Mouse (Mus musculus): Measurements from ENCODE around the gene Olfr224. TPM values are rescaled to one million over a fixed set of nuclear protein-coding genes. Genes with fewer than 3 reads are reported as not detected.

Olfr224 gene
- polyA plus RNA-seq, 1 experiment from 2014 or later = not detected

DNA sequence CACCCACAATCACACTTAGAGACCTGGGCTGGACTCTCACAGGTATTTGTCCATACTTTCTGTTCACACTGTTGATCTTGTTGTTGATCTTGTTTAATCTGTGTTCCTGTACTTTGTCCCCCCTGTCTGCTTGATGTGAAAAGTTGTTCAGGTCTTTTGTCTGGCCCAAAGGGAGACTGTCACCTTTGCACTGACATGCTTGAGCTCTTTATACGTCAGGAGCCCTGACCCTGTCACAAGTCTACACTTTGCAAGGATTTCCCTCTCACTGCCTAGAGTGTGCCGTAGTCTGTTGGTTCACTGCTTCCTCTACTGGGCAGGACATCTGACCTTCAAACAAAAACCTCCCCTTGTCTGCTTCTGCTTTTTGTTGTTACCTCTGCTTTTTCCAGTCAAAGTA lies 34.3 kb upstream of the Olfr224 start:
- Histone ChIP-seq H3K4me1 (ENCODE audit: control insufficient read depth, low read depth, low read length) (no peaks in the 10 kb centered on the region), H3K4me2 (ENCODE audit: low read depth, low read length) (no peak overlapping the region), H3K27me3 (ENCODE audit: control insufficient read depth, insufficient read depth, low read depth, low read length) (no peaks in the 10 kb centered on the region), H3K27ac (ENCODE audit: low read length) (no peak overlapping the region), H3K9ac (ENCODE audit: low read depth, low read length) (no peak overlapping the region), H3K4me3 (ENCODE audit: low read depth, low read length) (no peak overlapping the region), H3K9me3 (replicated peaks; ENCODE audit: control insufficient read depth, low read length) (no peaks in the 10 kb centered on the region), H3K36me3 (ENCODE audit: control insufficient read depth, insufficient read depth) (no peaks in the 10 kb centered on the region)
- 34% methylated on average over 2 of the region's 2 CpGs for WGBS (ENCODE audit: insufficient replicate concordance)
- 0 out of 2 replicates have a peak, but pooled peaks have one; percentile 27 for ATAC-seq (ENCODE audit: low read depth)

DNA sequence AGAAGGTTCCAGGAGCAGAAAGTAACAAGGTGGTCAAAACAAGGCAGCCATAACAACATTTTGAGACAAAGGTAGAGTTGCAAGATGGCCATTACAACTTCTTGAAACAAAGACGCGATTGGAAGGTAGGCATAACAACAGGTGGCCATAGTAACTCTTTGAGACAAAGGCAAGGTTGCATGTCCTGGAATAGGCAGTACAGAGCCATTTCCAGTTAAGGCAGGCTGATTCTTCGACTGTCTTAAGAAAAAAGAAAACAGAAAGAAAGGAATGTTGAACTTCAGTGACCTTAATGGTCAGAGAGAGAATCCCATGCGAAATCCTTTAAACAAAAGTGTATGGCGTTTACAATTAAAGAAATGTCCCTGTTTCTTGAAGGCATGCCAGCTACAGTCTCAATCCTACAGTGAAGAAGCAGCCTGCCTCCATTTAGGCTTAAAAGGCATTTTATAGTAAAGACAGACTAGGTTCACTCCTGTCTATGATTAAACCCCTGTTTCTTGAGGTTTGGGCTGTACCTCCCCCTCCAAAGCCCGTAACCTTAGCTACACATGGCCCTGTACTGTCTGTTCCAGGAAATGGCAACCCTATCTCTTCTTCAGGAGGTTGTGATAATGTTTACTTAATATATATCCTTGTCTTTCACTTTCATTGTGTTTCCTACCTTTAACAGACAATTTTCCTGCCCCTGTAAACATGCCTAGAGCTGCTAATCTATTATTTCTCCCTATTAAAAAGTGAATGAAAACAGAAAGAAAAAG lies 32.6 kb upstream of the Olfr224 start:
- H3K27ac ChIP-seq (ENCODE audit: low read length) = no peak overlapping the region
- H3K36me3 ChIP-seq (ENCODE audit: control insufficient read depth, insufficient read depth) = no peaks in the 10 kb centered on the region
- no peaks in the 10 kb centered on the region for H3K4me1 ChIP-seq (ENCODE audit: control insufficient read depth, low read depth, low read length)
- no peak overlapping the region for H3K4me2 ChIP-seq (ENCODE audit: low read depth, low read length)
- ATAC-seq (ENCODE audit: low read depth) = no peak
- 61% methylated on average over 6 of the region's 6 CpGs for WGBS (ENCODE audit: insufficient replicate concordance)
- H3K9ac ChIP-seq (ENCODE audit: low read depth, low read length) = no peak overlapping the region
- no peaks in the 10 kb centered on the region for H3K9me3 ChIP-seq (replicated peaks; ENCODE audit: control insufficient read depth, low read length)
- no peak overlapping the region for H3K4me3 ChIP-seq (ENCODE audit: low read depth, low read length)
- no peaks in the 10 kb centered on the region for H3K27me3 ChIP-seq (ENCODE audit: control insufficient read depth, insufficient read depth, low read depth, low read length)

DNA sequence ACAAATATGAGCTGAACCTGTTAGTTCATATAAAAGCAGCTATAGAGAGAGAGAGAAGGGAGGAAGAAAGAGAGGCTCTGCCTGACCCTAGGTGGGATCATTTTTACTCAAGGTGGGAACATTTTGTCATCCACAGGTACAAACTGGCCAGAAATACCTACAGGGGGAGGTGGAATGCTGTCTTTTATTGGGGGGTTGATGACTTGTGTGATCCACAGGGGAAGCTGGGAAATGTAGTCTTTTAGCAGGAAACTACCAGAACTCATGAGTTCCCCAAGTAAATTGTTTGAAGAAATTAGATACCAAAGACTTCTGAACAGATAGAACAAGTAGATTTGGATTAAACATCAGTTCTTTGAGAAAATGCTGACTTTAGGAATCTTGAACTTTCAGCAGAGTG lies 31.7 kb upstream of the Olfr224 start:
- Histone ChIP-seq H3K4me2 (ENCODE audit: low read depth, low read length) (no peak overlapping the region), H3K4me1 (ENCODE audit: control insufficient read depth, low read depth, low read length) (no peaks in the 10 kb centered on the region), H3K27ac (ENCODE audit: low read length) (no peak overlapping the region), H3K4me3 (ENCODE audit: low read depth, low read length) (no peak overlapping the region), H3K36me3 (ENCODE audit: control insufficient read depth, insufficient read depth) (no peaks in the 10 kb centered on the region), H3K27me3 (ENCODE audit: control insufficient read depth, insufficient read depth, low read depth, low read length) (no peaks in the 10 kb centered on the region), H3K9me3 (replicated peaks; ENCODE audit: control insufficient read depth, low read length) (no peaks in the 10 kb centered on the region), H3K9ac (ENCODE audit: low read depth, low read length) (no peak overlapping the region)
- no peak for ATAC-seq (ENCODE audit: low read depth)

DNA sequence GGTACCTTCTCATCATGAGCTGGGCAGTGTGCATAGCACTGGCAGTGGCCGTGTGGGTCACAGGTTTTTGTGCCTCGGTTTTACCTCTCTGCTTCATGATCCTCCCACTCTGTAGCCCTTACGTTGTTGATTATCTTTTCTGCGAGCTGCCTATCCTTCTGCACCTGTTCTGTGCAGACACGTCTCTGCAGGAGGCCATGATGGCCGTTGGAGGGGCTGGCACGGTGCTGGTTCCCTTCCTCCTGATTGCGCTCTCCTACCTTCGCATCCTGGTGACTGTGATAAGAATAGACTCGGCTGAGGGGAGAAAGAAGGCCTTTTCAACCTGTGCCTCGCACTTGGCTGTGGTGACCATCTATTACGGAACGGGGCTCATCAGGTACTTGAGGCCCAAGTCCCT lies 27.5 kb upstream of the Olfr224 start:
- Histone ChIP-seq H3K9me3 (replicated peaks; ENCODE audit: control insufficient read depth, low read length) (no peaks in the 10 kb centered on the region), H3K9ac (ENCODE audit: low read depth, low read length) (no peak overlapping the region), H3K27ac (ENCODE audit: low read length) (no peak overlapping the region), H3K36me3 (ENCODE audit: control insufficient read depth, insufficient read depth) (no peaks in the 10 kb centered on the region), H3K27me3 (ENCODE audit: control insufficient read depth, insufficient read depth, low read depth, low read length) (no peaks in the 10 kb centered on the region), H3K4me3 (ENCODE audit: low read depth, low read length) (no peak overlapping the region), H3K4me2 (ENCODE audit: low read depth, low read length) (no peak overlapping the region), H3K4me1 (ENCODE audit: control insufficient read depth, low read depth, low read length) (no peaks in the 10 kb centered on the region)
- ATAC-seq (ENCODE audit: low read depth) = no peak
- 59% methylated on average over 13 of the region's 13 CpGs for WGBS (ENCODE audit: insufficient replicate concordance)

DNA sequence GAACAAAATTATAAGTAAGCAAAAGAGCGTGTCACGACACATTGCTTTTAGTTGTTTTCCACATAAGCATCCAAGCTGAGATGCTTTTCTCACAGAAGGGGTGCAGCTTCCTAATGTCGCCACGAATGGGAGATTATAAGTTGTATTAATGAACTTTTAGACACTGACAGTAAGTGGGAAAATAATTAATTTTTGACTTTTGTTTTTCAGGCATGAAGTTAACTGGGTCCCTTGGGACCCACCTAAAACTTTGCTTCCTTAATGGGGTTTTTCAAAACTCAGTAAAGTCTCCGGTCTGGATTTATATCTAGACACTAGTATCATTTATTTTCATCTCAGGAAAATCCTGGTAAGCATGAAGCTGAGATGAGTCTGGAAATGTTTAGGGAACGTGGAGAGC lies 24.5 kb upstream of the Olfr224 start, which contains the start of gene Olfr324:
Gene Olfr324, plus strand, starts transcription at position 301 of the 400 bp plus-strand sequence.
- ATAC-seq (ENCODE audit: low read depth) = no peak
- H3K4me2 ChIP-seq (ENCODE audit: low read depth, low read length) = no peak within 1 kb of the TSS
- H3K27me3 ChIP-seq (ENCODE audit: control insufficient read depth, insufficient read depth, low read depth, low read length) = no peaks in the 10 kb centered on the region
- no peaks in the 10 kb centered on the region for H3K4me1 ChIP-seq (ENCODE audit: control insufficient read depth, low read depth, low read length)
- no peak within 1 kb of the TSS for H3K4me3 ChIP-seq (ENCODE audit: low read depth, low read length)
- H3K36me3 ChIP-seq (ENCODE audit: control insufficient read depth, insufficient read depth) = no peaks in the 10 kb centered on the region
- H3K9me3 ChIP-seq (replicated peaks; ENCODE audit: control insufficient read depth, low read length) = no peaks in the 10 kb centered on the region
- no peak within 1 kb of the TSS for H3K9ac ChIP-seq (ENCODE audit: low read depth, low read length)
- no peak within 1 kb of the TSS for H3K27ac ChIP-seq (ENCODE audit: low read length)
- WGBS (ENCODE audit: insufficient replicate concordance) = 56% methylated on average over 6 of the region's 6 CpGs

DNA sequence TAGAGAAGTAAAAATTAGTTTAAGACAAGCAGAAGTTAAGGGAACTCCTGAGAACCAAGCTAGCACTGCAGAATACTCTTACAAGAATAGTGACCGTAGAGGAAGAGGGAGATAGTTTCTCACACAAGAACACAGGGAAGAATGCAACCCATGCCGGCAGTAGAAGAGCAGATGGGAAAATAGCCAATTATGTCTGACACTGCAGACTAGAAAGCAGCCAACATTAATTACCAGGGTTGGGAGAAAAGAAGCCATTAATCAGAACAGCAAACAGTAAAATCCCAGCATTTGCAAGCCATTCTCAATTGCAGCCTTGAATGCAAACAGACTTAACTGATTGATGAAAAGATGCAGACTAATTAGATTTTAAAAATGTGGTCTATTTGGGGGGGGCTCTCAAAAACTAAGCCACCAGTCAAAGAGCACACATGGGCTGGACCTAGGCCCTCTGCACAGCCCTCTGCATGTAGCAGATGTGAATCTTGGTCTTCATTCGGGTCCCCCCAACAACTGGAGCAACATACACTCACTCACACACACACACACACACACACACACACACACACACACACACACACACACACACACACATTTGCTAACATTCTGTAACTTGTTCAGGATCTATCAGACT lies 18.4 kb upstream of the Olfr224 start:
- ATAC-seq (ENCODE audit: low read depth) = no peak
- H3K9me3 ChIP-seq (replicated peaks; ENCODE audit: control insufficient read depth, low read length) = no peaks in the 10 kb centered on the region
- no peaks in the 10 kb centered on the region for H3K36me3 ChIP-seq (ENCODE audit: control insufficient read depth, insufficient read depth)
- H3K27me3 ChIP-seq (ENCODE audit: control insufficient read depth, insufficient read depth, low read depth, low read length) = no peaks in the 10 kb centered on the region
- no peak overlapping the region for H3K4me3 ChIP-seq (ENCODE audit: low read depth, low read length)
- WGBS (ENCODE audit: insufficient replicate concordance) = 49% methylated on average over 3 of the region's 3 CpGs
- H3K4me2 ChIP-seq (ENCODE audit: low read depth, low read length) = no peak overlapping the region
- no peak overlapping the region; the same call in 1 of the 2 replicates for H3K27ac ChIP-seq (ENCODE audit: low read length)
- H3K4me1 ChIP-seq (ENCODE audit: control insufficient read depth, low read depth, low read length) = peaks cover 19% of the 10 kb centered on the region
- H3K9ac ChIP-seq (ENCODE audit: low read depth, low read length) = no peak overlapping the region

DNA sequence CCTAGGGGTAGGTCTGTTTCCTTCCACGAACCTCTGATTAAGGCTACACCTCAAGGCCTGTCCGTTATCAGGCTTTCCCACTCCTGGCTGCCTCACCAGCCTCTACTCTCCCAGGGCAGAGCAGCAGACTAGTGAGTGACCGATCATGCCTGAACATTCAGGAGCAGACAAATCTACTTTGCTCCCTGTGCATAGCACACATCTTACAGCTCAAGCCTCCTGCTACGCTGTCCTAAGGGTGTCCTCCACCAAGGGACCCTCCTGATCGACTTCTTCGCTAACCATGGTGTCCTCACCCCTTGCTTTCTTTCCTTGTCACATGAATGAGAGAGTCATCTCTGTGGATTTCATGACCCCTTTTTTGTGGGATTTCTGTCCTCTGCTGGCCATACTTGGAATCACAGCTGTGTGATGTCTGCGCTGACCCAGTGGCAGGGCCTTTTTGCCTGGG lies 17.6 kb upstream of the Olfr224 start:
- Histone ChIP-seq H3K9me3 (replicated peaks; ENCODE audit: control insufficient read depth, low read length) (no peaks in the 10 kb centered on the region), H3K36me3 (ENCODE audit: control insufficient read depth, insufficient read depth) (no peaks in the 10 kb centered on the region), H3K4me3 (ENCODE audit: low read depth, low read length) (peak overlapping the region; percentile 33), H3K4me2 (ENCODE audit: low read depth, low read length) (peak overlapping the region; percentile 59), H3K4me1 (ENCODE audit: control insufficient read depth, low read depth, low read length) (peaks cover 19% of the 10 kb centered on the region), H3K27me3 (ENCODE audit: control insufficient read depth, insufficient read depth, low read depth, low read length) (no peaks in the 10 kb centered on the region), H3K9ac (ENCODE audit: low read depth, low read length) (peak overlapping the region; percentile 47), H3K27ac (ENCODE audit: low read length) (peak overlapping the region; percentile 92)
- peak; percentile 100 for ATAC-seq (ENCODE audit: low read depth)
- 21% methylated on average over 7 of the region's 7 CpGs for WGBS (ENCODE audit: insufficient replicate concordance)

DNA sequence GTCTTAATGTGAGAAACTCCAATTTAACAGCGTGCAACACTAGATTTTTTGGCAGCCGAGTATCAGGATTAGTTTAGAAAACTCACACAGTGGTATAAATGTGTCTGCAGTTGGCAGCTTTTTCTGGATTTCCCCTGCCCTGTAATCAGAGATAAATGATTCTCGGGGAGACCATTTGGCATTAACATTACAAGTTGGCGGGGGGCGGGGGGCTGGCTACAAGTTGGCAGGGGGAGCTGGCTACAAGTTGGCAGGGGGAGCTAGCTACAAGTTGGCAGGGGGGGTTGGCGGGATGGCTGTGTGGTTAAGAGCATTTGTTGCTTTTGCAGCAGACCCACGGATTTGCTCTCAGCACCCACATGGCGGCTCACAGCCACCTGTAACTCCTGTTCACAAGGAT lies 8.3 kb upstream of the Olfr224 start:
- Histone ChIP-seq H3K27me3 (ENCODE audit: control insufficient read depth, insufficient read depth, low read depth, low read length) (no peaks in the 10 kb centered on the region), H3K9me3 (replicated peaks; ENCODE audit: control insufficient read depth, low read length) (no peaks in the 10 kb centered on the region), H3K27ac (ENCODE audit: low read length) (no peak overlapping the region), H3K4me2 (ENCODE audit: low read depth, low read length) (no peak overlapping the region), H3K4me1 (ENCODE audit: control insufficient read depth, low read depth, low read length) (no peaks in the 10 kb centered on the region), H3K4me3 (ENCODE audit: low read depth, low read length) (no peak overlapping the region), H3K36me3 (ENCODE audit: control insufficient read depth, insufficient read depth) (no peaks in the 10 kb centered on the region), H3K9ac (ENCODE audit: low read depth, low read length) (no peak overlapping the region)
- no peak for ATAC-seq (ENCODE audit: low read depth)
- WGBS (ENCODE audit: insufficient replicate concordance) = 55% methylated on average over 8 of the region's 8 CpGs

DNA sequence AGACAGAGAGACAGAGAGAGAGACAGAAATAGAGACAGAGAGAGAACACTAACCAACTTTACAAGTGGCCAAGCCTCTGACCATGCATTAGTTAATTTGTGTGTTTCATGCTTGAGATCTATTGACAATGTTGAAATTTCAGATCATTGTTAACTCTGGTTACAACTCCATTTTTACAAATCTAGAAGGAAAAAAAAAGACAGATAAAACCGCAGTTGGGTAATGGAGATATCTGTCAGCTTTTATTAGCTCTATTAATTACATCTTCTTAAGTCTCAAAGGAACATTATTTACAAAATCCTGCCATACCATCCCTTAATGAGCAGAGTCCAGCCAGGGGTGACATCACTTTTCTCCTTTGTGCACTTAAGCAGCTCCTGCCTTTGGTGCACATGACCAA lies 7.1 kb upstream of the Olfr224 start, which contains the start of gene Olfr325:
Gene Olfr325, plus strand, starts transcription at position 301 of the 400 bp plus-strand sequence.
- Histone ChIP-seq H3K9ac (ENCODE audit: low read depth, low read length) (no peak within 1 kb of the TSS), H3K9me3 (replicated peaks; ENCODE audit: control insufficient read depth, low read length) (no peaks in the 10 kb centered on the region), H3K27ac (ENCODE audit: low read length) (no peak within 1 kb of the TSS), H3K4me2 (ENCODE audit: low read depth, low read length) (no peak within 1 kb of the TSS), H3K27me3 (ENCODE audit: control insufficient read depth, insufficient read depth, low read depth, low read length) (no peaks in the 10 kb centered on the region), H3K36me3 (ENCODE audit: control insufficient read depth, insufficient read depth) (no peaks in the 10 kb centered on the region), H3K4me1 (ENCODE audit: control insufficient read depth, low read depth, low read length) (no peaks in the 10 kb centered on the region), H3K4me3 (ENCODE audit: low read depth, low read length) (no peak within 1 kb of the TSS)
- WGBS (ENCODE audit: insufficient replicate concordance) = 62% methylated on average over 1 of the region's 1 CpGs
- ATAC-seq (ENCODE audit: low read depth) = no peak
